Mouse (Mus musculus) limb, embryonic 12.5 days (tissue): ENCODE data around the gene Atp8a2. TPM values are rescaled to one million over a fixed set of nuclear protein-coding genes. Genes with fewer than 3 reads are reported as not detected.

ENCODE experiments used
- ATAC-seq: fragments of 200-750 bp; cut with Nextera tagmentation; 2 replicates; pipeline ENCODE4 v1.8.0; 2017; ENCODE audit warnings: low read depth, moderate TSS enrichment; ENCODE audit not compliant: insufficient number of reproducible peaks, insufficient read depth, low FRiP score, low TSS enrichment
- H3K27ac ChIP-seq: fragments of 300-500 bp; sonication (generic); 2 replicates; pipeline ENCODE4 v1.5.1; 2016; ENCODE audit warnings: mild to moderate bottlenecking, moderate library complexity
- H3K27me3 ChIP-seq: fragments of 300-500 bp; sonication (generic); 2 replicates; pipeline ENCODE4 v1.6.1; 2016; ENCODE audit warnings: mild to moderate bottlenecking, moderate library complexity
- H3K36me3 ChIP-seq: fragments of 300-500 bp; sonication (generic); 2 replicates; pipeline ENCODE4 v1.6.1; 2016; ENCODE audit warnings: mild to moderate bottlenecking, moderate library complexity
- H3K4me1 ChIP-seq: fragments of 300-500 bp; sonication (generic); replicated peaks from 2 replicates; pipeline ENCODE4 v1.6.1; 2016
- H3K4me2 ChIP-seq: fragments of 300-500 bp; sonication (generic); 2 replicates; pipeline ENCODE4 v1.6.1; 2016; ENCODE audit warnings: mild to moderate bottlenecking, moderate library complexity
- H3K4me3 ChIP-seq: fragments of 300-500 bp; sonication (generic); replicated peaks from 2 replicates; pipeline ENCODE4 v1.5.1; 2016; ENCODE audit warnings: mild to moderate bottlenecking
- H3K9ac ChIP-seq: fragments of 300-500 bp; sonication (generic); replicated peaks from 2 replicates; pipeline ENCODE4 v1.6.1; 2016; ENCODE audit warnings: mild to moderate bottlenecking, moderate library complexity
- H3K9me3 ChIP-seq: fragments of 300-500 bp; sonication (generic); 2 replicates; pipeline ENCODE4 v1.6.1; 2016; ENCODE audit warnings: mild to moderate bottlenecking, moderate library complexity
- WGBS: fragments of 180-500 bp; shearing (Covaris S2); methylation state at CpG from one replicate; pipeline ENCODE4 v1.1.7; 2016; 5-methylcytosine and 5-hydroxymethylcytosine counted together
- polyA plus RNA-seq: library from polyadenylated mRNA; unstranded; fragments of >200 nt; fragmentation: Nextera tagmentation; extraction: Ambion mirVana; gene quantifications from 2 replicates; pipeline ENCODE4 v1.2.1, GENCODE M21; 2016

The Atp8a2 gene
- polyA plus RNA-seq, 1 experiment from 2014 or later, result 6.7 TPM

DNA sequence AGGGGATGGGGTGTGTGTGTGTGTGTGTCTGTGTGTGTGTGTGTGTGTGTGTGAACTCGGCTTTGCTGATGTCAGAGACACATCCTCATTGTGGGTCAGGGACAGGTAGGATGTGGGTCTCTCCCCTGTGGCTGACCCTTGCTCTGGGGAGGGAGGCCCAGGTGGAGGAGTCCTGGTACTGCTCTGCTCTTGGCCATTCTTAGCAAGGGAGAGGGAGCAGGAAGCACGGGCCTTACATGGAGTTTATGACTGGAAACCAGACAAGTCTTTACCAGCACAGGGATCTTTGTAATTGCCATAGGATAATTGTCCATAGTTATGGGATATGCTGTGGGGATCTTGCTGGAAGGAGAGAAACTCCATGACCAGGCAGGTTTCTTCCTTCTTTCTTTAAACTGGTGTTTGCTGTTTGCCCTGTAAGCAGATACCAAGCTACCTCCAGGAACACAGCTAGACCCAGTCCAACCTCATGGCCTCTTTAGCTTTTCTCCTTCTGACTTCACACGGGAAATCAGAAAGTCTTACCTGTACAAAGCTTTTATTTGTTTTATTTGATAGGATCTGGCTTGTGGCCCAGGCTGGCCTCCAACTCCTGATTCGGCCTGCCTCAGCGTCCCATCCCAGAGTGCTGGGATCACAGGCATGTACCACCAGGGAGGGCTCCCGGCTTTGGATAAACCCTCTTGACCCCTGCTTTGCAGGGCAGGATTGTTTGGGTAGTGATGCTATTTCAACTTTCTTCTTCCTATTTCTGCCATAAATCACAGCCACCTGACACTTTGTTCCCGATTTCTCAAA is 557.9 kb downstream of the Atp8a2 start:
- Histone ChIP-seq H3K9me3 (no peaks in the 10 kb centered on the region), H3K9ac (no peak overlapping the region), H3K4me2 (no peak overlapping the region), H3K27ac (no peak overlapping the region), H3K27me3 (no peaks in the 10 kb centered on the region), H3K4me3 (no peak overlapping the region), H3K4me1 (peaks cover 2% of the 10 kb centered on the region; the same call in 1 of the 2 replicates), H3K36me3 (no peaks in the 10 kb centered on the region)
- no peak for ATAC-seq
- 47% methylated on average over 7 of the region's 7 CpGs for WGBS

- Histone ChIP-seq H3K36me3 (peaks cover 37% of the 10 kb centered on the region), H3K27me3 (no peaks in the 10 kb centered on the region), H3K9me3 (no peaks in the 10 kb centered on the region), H3K9ac (no peak overlapping the region), H3K27ac (no peak overlapping the region), H3K4me3 (no peak overlapping the region), H3K4me1 (peaks cover 10% of the 10 kb centered on the region), H3K4me2 (no peak overlapping the region)
- no peak for ATAC-seq
- WGBS, result 83% methylated on average over 9 of the region's 9 CpGs
Measured at GRCm38 (mm10) chr14:59633988-59634387, 563.0 kb downstream of the Atp8a2 start.

DNA sequence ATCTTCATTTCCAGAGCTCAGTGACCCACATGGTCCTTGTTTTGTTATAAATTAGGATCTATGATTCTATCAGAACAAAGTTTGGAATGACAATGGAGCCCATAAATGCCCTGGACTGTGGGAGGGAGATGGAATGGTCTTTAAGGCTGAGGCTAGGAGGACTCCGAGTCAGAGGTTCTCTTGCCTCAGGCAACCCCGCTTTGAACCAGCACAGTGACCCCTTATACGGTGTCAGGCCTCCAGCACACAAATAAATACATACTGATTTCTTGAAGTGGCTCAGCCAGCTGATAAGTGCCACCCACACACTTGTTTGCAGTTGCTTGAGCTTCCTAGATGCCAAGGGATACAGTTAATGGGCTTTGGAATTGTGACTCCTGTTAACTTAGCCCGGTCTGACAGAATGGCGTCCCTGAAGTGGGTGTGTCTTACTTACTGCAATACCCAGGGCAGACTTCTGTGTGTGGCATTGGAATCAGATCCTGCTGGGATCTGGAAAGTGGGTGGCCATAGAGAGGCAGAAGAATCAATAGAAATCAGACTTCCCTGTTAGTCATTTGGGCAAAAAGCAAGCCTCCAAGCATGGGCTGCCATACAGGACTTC is 563.6 kb downstream of the Atp8a2 start:
- Histone ChIP-seq H3K36me3 (peaks cover 37% of the 10 kb centered on the region), H3K27ac (no peak overlapping the region), H3K4me2 (no peak overlapping the region), H3K27me3 (no peaks in the 10 kb centered on the region), H3K4me3 (no peak overlapping the region), H3K9me3 (no peaks in the 10 kb centered on the region), H3K4me1 (peaks cover 11% of the 10 kb centered on the region), H3K9ac (no peak overlapping the region)
- no peak for ATAC-seq
- 77% methylated on average over 5 of the region's 5 CpGs for WGBS

DNA sequence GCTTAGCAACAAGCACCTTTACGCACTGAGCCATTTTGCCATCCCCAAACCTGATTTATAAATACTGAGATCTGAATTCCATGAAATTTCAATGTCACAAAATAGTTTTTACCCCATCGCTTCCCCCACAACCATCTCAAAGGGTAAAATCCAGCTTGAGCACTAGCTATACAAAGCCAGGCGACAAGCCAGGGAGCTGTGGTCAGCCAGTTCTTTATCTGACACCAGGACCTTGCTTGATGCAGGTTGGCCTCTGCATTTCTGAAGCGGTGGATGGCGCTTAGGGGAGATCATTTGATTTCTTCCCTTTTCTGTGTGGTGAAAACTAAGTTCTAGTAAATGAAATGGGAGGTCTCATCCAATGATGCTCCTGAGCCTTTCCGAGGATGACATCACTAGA is 564.9 kb downstream of the Atp8a2 start:
- Histone ChIP-seq H3K4me1 (peaks cover 22% of the 10 kb centered on the region), H3K9ac (no peak overlapping the region), H3K36me3 (peaks cover 37% of the 10 kb centered on the region), H3K27me3 (no peaks in the 10 kb centered on the region), H3K4me2 (no peak overlapping the region), H3K4me3 (no peak overlapping the region), H3K27ac (no peak overlapping the region), H3K9me3 (no peaks in the 10 kb centered on the region)
- 92% methylated on average over 6 of the region's 6 CpGs for WGBS
- ATAC-seq, result no peak

DNA sequence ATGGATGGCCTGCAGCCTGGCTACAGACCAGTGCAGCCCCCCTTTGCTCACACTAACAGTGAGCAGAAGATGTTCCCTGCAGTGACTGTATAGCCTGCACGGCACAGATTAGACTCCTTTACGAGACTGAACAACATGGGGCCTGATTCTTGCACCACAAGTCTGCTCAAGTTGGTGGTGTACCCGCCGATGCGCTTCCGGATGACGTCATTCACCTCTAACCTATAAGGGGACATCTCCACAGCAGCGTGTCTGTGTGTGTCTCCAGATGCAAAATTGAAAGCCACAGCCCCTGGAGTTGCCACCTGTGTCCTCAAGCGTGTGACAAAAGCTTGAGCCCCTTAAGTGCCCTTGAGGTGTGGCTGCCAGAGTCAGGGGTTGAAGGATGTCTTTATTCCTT is 566.9 kb downstream of the Atp8a2 start:
- WGBS, result 93% methylated on average over 9 of the region's 9 CpGs
- Histone ChIP-seq H3K4me3 (no peak overlapping the region), H3K4me1 (peaks cover 31% of the 10 kb centered on the region), H3K4me2 (0 out of 2 replicates have a peak overlapping the region, but pooled peaks have one; percentile 72), H3K9ac (no peak overlapping the region), H3K27ac (no peak overlapping the region), H3K27me3 (no peaks in the 10 kb centered on the region), H3K36me3 (peaks cover 37% of the 10 kb centered on the region), H3K9me3 (no peaks in the 10 kb centered on the region)
- ATAC-seq, result no peak

GRCm38 (mm10) chr14:59629308-59629707 is 567.7 kb downstream of the Atp8a2 start:
- 88% methylated on average over 15 of the region's 15 CpGs for WGBS
- Histone ChIP-seq H3K9ac (no peak overlapping the region), H3K36me3 (peaks cover 37% of the 10 kb centered on the region), H3K27ac (no peak overlapping the region), H3K27me3 (peaks cover 4% of the 10 kb centered on the region; the same call in 1 of the 2 replicates), H3K4me1 (peaks cover 36% of the 10 kb centered on the region), H3K4me3 (peak overlapping the region; percentile 78; the same call in 1 of the 2 replicates), H3K4me2 (peak overlapping the region; percentile 72), H3K9me3 (no peaks in the 10 kb centered on the region)
- ATAC-seq, result no peak

DNA sequence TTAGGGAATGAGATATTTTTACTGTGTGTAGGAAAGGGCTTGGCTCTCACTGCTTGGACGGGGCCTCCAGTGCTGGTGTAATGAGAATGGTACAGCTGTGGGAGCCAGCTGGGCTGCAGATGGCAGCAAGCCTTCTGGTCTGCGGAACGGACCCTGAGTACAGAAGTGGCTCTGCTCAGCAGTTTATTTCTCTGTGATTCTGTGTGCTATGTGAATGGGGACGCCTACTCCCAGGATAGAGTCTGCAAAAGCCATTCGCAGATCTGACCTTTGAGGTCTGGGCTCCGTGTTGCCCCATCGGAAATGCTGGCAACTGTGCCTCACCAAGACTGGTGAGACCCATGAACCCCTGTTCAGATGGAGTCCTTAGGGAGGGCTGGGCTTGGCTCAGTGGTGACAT is 569.2 kb downstream of the Atp8a2 start:
- Histone ChIP-seq H3K27me3 (peaks cover 6% of the 10 kb centered on the region), H3K27ac (peak overlapping the region; percentile 94), H3K4me3 (peak overlapping the region; percentile 78), H3K36me3 (peaks cover 35% of the 10 kb centered on the region), H3K9me3 (no peaks in the 10 kb centered on the region), H3K9ac (peak overlapping the region; percentile 84), H3K4me1 (peaks cover 37% of the 10 kb centered on the region), H3K4me2 (peak overlapping the region; percentile 72)
- peak; percentile 70; the same call in 1 of the 2 replicates for ATAC-seq
- WGBS, result 13% methylated on average over 7 of the region's 7 CpGs

DNA sequence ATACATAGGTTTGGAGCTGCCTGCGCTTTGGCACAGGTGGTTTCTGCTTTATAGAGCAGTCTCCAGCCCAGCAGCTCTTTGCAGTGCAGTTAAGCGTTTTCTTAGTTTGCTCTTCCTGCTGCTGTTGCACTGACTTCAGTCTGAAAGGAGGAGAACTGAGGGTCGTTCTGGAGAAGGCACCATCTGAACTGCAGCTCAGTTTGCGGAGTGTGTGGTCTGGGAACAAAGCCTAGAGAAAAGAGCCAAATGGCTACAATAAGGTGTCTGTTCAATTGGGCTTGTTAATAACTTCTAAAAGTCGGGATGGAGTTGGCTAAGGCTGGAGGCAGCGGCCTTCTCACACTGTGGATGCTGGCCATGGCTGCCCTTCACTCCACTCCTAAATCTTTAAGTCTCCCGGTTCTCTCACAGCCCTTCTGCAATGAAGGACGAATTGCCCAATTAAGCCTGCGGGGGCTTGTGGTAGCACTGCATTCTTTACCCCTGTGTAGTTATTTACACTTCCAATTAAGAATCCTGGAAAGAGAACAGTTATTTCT is 569.8 kb downstream of the Atp8a2 start:
- Histone ChIP-seq H3K4me3 (peak overlapping the region; percentile 78), H3K4me2 (peak overlapping the region; percentile 72), H3K9me3 (no peaks in the 10 kb centered on the region), H3K4me1 (peaks cover 37% of the 10 kb centered on the region), H3K36me3 (peaks cover 29% of the 10 kb centered on the region), H3K9ac (peak overlapping the region; percentile 84), H3K27ac (peak overlapping the region; percentile 94), H3K27me3 (peaks cover 6% of the 10 kb centered on the region)
- ATAC-seq, result peak; percentile 17; the same call in 1 of the 2 replicates
- WGBS, result 7% methylated on average over 9 of the region's 9 CpGs

- WGBS, result 17% methylated on average over 8 of the region's 8 CpGs
- no peak for ATAC-seq
Measured at GRCm38 (mm10) chr14:59626711-59627110, 570.3 kb downstream of the Atp8a2 start.

GRCm38 (mm10) chr14:59625806-59626364 is 571.1 kb downstream of the Atp8a2 start:
- Histone ChIP-seq H3K9ac (peak overlapping the region; percentile 84), H3K4me3 (peak overlapping the region; percentile 78), H3K36me3 (peaks cover 17% of the 10 kb centered on the region), H3K4me1 (peaks cover 37% of the 10 kb centered on the region), H3K9me3 (no peaks in the 10 kb centered on the region), H3K27me3 (peaks cover 6% of the 10 kb centered on the region), H3K27ac (peak overlapping the region; percentile 94), H3K4me2 (peak overlapping the region; percentile 72)
- ATAC-seq, result 0 out of 2 replicates have a peak, but pooled peaks have one; percentile 13
- under 1% methylated on average over 47 of the region's 51 CpGs for WGBS

More at GRCm38 (mm10) chr14:59626711-59627110, 570.3 kb downstream of the Atp8a2 start:
- H3K27ac ChIP-seq, result peak overlapping the region; percentile 94
- peaks cover 37% of the 10 kb centered on the region for H3K4me1 ChIP-seq
- H3K9me3 ChIP-seq, result no peaks in the 10 kb centered on the region
- peak overlapping the region; percentile 72 for H3K4me2 ChIP-seq
- H3K4me3 ChIP-seq, result peak overlapping the region; percentile 78
- peak overlapping the region; percentile 84 for H3K9ac ChIP-seq
- peaks cover 6% of the 10 kb centered on the region for H3K27me3 ChIP-seq
- peaks cover 24% of the 10 kb centered on the region for H3K36me3 ChIP-seq
